Mouse (Mus musculus) testis, adult 2 months (tissue): ENCODE data around the gene Nfe2l2. TPM values are rescaled to one million over a fixed set of nuclear protein-coding genes. Genes with fewer than 3 reads are reported as not detected.

ENCODE experiments used
- H3K27ac ChIP-seq: fragments of 200-500 bp; 2 replicates; pipeline ENCODE4 v1.5.1; 2012; ENCODE audit warnings: low read depth, low read length; ENCODE audit not compliant: control insufficient read depth, insufficient read depth
- H3K27me3 ChIP-seq: fragments of 200-500 bp; 2 replicates; pipeline ENCODE4 v1.6.1; 2012; ENCODE audit warnings: mild to moderate bottlenecking, low read length, moderate library complexity; ENCODE audit not compliant: control insufficient read depth, insufficient read depth
- H3K36me3 ChIP-seq: fragments of 200-500 bp; 2 replicates; pipeline ENCODE4 v1.6.1; 2012; ENCODE audit warnings: mild to moderate bottlenecking, low read length; ENCODE audit not compliant: control insufficient read depth, insufficient read depth
- H3K4me1 ChIP-seq: fragments of 200-500 bp; 2 replicates; pipeline ENCODE4 v1.6.1; 2012; ENCODE audit warnings: low read length; ENCODE audit not compliant: control insufficient read depth, insufficient read depth
- H3K4me3 ChIP-seq: fragments of 200-500 bp; 2 replicates; pipeline ENCODE4 v1.5.1; 2012; ENCODE audit warnings: low read depth, mild to moderate bottlenecking, low read length, moderate library complexity, mixed read lengths; ENCODE audit not compliant: control insufficient read depth
- CTCF ChIP-seq: fragments of 200-500 bp; IDR thresholded peaks from 2 replicates; pipeline ENCODE4 v1.5.1; 2012; ENCODE audit warnings: low read depth, mild to moderate bottlenecking, inconsistent platforms, low read length, moderate library complexity; ENCODE audit not compliant: control insufficient read depth, insufficient read depth, insufficient replicate concordance
- POLR2A ChIP-seq: fragments of 200-500 bp; IDR thresholded peaks from 2 replicates; pipeline ENCODE4 v1.6.1; 2012; ENCODE audit warnings: low read depth, mild to moderate bottlenecking, inconsistent platforms, low read length, moderate library complexity; ENCODE audit not compliant: control insufficient read depth
- polyA plus RNA-seq: library from polyadenylated mRNA; depleted of rRNA; stranded (reverse); fragments of >200 nt; gene quantifications from 2 replicates; pipeline ENCODE4 v1.2.3, GENCODE M21; 2012

Nfe2l2 gene
- polyA plus RNA-seq, 1 experiment: 14.0 TPM

- Histone ChIP-seq H3K4me1 (peaks cover 6% of the 10 kb centered on the region), H3K36me3 (no peaks in the 10 kb centered on the region), H3K27me3 (no peaks in the 10 kb centered on the region), H3K4me3 (no peak overlapping the region), H3K27ac (no peak overlapping the region)
- TF ChIP-seq CTCF: no peak
- no peak for TF ChIP-seq POLR2A
These were observed 13.8 kb downstream of the Nfe2l2 start for GRCm38 (mm10) chr2:75690656-75691055.

- no peak for TF ChIP-seq POLR2A
- TF ChIP-seq CTCF: no peak
- no peak overlapping the region for H3K27ac ChIP-seq
- H3K4me3 ChIP-seq: no peak overlapping the region
- no peaks in the 10 kb centered on the region for H3K36me3 ChIP-seq
- no peaks in the 10 kb centered on the region for H3K27me3 ChIP-seq
- peaks cover 10% of the 10 kb centered on the region for H3K4me1 ChIP-seq
These were observed 14.8 kb downstream of the Nfe2l2 start for GRCm38 (mm10) chr2:75689482-75690158.

DNA sequence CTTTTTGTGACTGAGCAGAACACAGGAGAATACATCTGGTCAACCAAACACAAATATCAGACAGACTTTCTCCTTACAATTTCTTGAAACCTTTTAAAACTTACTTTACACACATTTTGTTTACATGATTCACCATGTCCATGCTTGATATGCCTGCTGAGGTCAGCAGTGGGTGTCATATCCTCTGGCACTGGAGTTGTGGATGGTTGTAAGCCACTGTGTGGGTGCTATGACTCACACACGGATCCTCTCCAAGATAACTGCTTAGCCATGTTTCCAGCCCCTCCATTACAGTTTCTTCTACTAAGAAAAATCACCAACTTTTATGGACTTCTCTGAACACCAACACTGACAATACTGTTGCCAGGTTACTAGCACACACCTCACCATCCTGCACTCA, 15.5 kb downstream of the Nfe2l2 start:
- H3K27me3 ChIP-seq: no peaks in the 10 kb centered on the region
- H3K36me3 ChIP-seq: no peaks in the 10 kb centered on the region
- H3K4me3 ChIP-seq: no peak overlapping the region
- no peak overlapping the region for H3K27ac ChIP-seq
- H3K4me1 ChIP-seq: peaks cover 10% of the 10 kb centered on the region
- no peak for TF ChIP-seq CTCF
- TF ChIP-seq POLR2A: no peak

GRCm38 (mm10) chr2:75687040-75687749, 17.2 kb downstream of the Nfe2l2 start:
- peaks cover 10% of the 10 kb centered on the region for H3K4me1 ChIP-seq
- TF ChIP-seq POLR2A (no peak), CTCF (no peak)
- no peaks in the 10 kb centered on the region for H3K36me3 ChIP-seq
- H3K27me3 ChIP-seq: no peaks in the 10 kb centered on the region
- no peak overlapping the region for H3K27ac ChIP-seq
- no peak overlapping the region for H3K4me3 ChIP-seq

- Histone ChIP-seq H3K27ac (no peak overlapping the region; the same call in 1 of the 2 replicates), H3K4me3 (no peak overlapping the region), H3K27me3 (no peaks in the 10 kb centered on the region), H3K36me3 (no peaks in the 10 kb centered on the region), H3K4me1 (peaks cover 10% of the 10 kb centered on the region)
- no peak for TF ChIP-seq CTCF
- no peak for TF ChIP-seq POLR2A
These were observed 19.0 kb downstream of the Nfe2l2 start for GRCm38 (mm10) chr2:75685458-75685861.

- Histone ChIP-seq H3K27me3 (no peaks in the 10 kb centered on the region), H3K4me1 (peaks cover 8% of the 10 kb centered on the region), H3K4me3 (no peak overlapping the region), H3K27ac (no peak overlapping the region), H3K36me3 (no peaks in the 10 kb centered on the region)
- no peak for TF ChIP-seq POLR2A
- no peak for TF ChIP-seq CTCF
These were observed 19.9 kb downstream of the Nfe2l2 start for GRCm38 (mm10) chr2:75684526-75684925.

DNA sequence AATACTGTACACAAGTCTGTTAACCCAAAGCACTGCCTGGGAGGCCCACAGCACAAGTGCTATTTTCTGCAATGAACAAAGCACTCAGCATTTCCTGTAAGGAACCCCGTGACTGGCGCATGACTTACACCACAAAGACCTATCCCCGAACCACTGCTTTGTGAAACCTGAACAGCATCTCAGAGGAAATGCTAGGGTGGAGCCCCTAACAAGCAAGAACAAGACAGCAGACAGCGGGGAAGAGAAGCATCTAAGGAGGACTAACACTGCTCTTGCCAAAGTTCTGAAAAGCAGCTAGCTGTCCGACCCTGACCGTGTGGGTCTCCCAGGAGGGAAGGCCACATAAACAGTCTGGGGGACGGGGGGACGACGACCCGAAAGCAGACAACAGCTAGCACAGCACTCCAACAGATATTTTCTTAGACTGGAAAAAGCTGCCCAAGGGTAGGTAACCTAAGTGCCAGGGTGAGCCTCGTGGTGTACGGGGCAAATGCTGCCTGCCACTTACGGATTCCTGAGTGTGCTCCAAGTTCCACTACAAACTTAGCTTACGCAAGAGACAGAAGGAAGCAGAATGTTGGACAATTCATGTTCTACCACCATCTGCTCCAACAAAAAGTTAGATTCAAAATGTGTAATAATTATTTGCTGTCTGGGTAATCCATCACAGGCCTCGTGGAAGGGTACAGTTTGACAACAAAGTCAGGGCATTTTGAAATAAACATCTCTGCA, 21.3 kb downstream of the Nfe2l2 start:
- H3K27me3 ChIP-seq: no peaks in the 10 kb centered on the region
- peak overlapping the region; percentile 63; the same call in 1 of the 2 replicates for H3K27ac ChIP-seq
- H3K4me3 ChIP-seq: no peak overlapping the region
- no peaks in the 10 kb centered on the region for H3K36me3 ChIP-seq
- H3K4me1 ChIP-seq: peaks cover 8% of the 10 kb centered on the region
- TF ChIP-seq POLR2A (no peak), CTCF (no peak)

- Histone ChIP-seq H3K27me3 (no peaks in the 10 kb centered on the region), H3K27ac (no peak overlapping the region), H3K4me3 (no peak overlapping the region), H3K4me1 (peaks cover 8% of the 10 kb centered on the region), H3K36me3 (no peaks in the 10 kb centered on the region)
- TF ChIP-seq CTCF: no peak
- no peak for TF ChIP-seq POLR2A
These were observed 23.0 kb downstream of the Nfe2l2 start for GRCm38 (mm10) chr2:75681439-75681838.
